Mouse (Mus musculus) spleen, adult 12 weeks (tissue): Measurements from ENCODE around the gene Dcx.

Experiments used
- DNase-seq: peaks from one replicate; pipeline ENCODE4 v3.0.0; 2022; ENCODE audit warnings: low spot score

The Dcx gene

GRCm38 (mm10) chrX:143827212-143827611 is 105.9 kb downstream of the Dcx start, which contains the start of gene Capn6:
TSS of gene Capn6 (minus strand) at chrX:143827414.
- no peak for DNase-seq

- DNase-seq, result no peak
Measured at GRCm38 (mm10) chrX:143826521-143826920, 106.6 kb downstream of the Dcx start.

GRCm38 (mm10) chrX:143818961-143819360 is 114.2 kb downstream of the Dcx start:
- no peak for DNase-seq

GRCm38 (mm10) chrX:143815948-143816347 is 117.2 kb downstream of the Dcx start:
- no peak for DNase-seq
